Mouse (Mus musculus): ENCODE results near the gene Nhsl2.

- TF ChIP-seq CTCF (IDR thresholded peaks at IDR 0.05; ENCODE audit: insufficient read depth, low read depth, low read length) (no peak), POLR2A (IDR thresholded peaks at IDR 0.05; ENCODE audit: insufficient read depth, low read depth, low read length) (no peak)
Measured at GRCm38 (mm10) chrX:102031851-102032250, 182.7 kb downstream of the Nhsl2 start.
